Comparison of ENCODE assay signal across 10 mouse cellular contexts in genomic region chr4:85513288-85513687, GRCm38 (mm10). TPM values are rescaled to one million over a fixed set of nuclear protein-coding genes. Genes with fewer than 3 reads are reported as not detected.
A peak's percentile ranks its signal among the peaks of the same experiment; 100 is the strongest.
DNase-seq lines count a peak whose midpoint lies in the region; ATAC-seq and TF ChIP-seq lines count a peak whose summit lies in the region.
"Had no signal": no experiment of that assay in that cellular context is flagged by ENCODE, and none has a peak within 500 bp of the region (broad histone marks: within the 10 kb centered on the region; RNA-seq: fewer than 3 reads in every experiment).

No protein-coding gene starts in this region.

- H3K9ac ChIP-seq in kidney, embryonic 16.5 days (replicated peaks; ENCODE audit: low read length), result no peak overlapping the region

- peaks cover 40% of the 10 kb centered on the region for H3K27me3 ChIP-seq in heart, embryonic 10.5 days (ENCODE audit: insufficient read depth, poor library complexity, severe bottlenecking)
- peaks cover 12% of the 10 kb centered on the region; the same call in 1 of the 2 replicates for H3K27me3 ChIP-seq in kidney, embryonic 16.5 days (ENCODE audit: insufficient read depth, low read length)
- H3K27me3 ChIP-seq in testis, adult 2 months (ENCODE audit: control insufficient read depth, insufficient read depth, low read length), result no peaks in the 10 kb centered on the region

- no peak for TF ChIP-seq POLR2A in testis, adult 2 months (IDR thresholded peaks at IDR 0.05; ENCODE audit: control insufficient read depth, low read depth, low read length)

- intact Hi-C loops in left cerebral cortex, postnatal 4 days (cut with DNase I), result no loop called here

- no peak for TF ChIP-seq CTCF in testis, adult 2 months (IDR thresholded peaks at IDR 0.05; ENCODE audit: control insufficient read depth, insufficient read depth, insufficient replicate concordance, low read depth, low read length)

- H3K4me3 ChIP-seq in heart, embryonic 10.5 days, result peak overlapping the region; percentile 69; the same call in 1 of the 2 replicates
- H3K4me3 ChIP-seq in kidney, embryonic 16.5 days (ENCODE audit: low read length), result peak overlapping the region; percentile 58; the same call in 1 of the 2 replicates
- H3K4me3 ChIP-seq in testis, adult 2 months (ENCODE audit: control insufficient read depth, low read depth, low read length), result peak overlapping the region; percentile 66; the same call in 1 of the 2 replicates
- H3K4me3 ChIP-seq: myocyte had no signal

- H3K36me3 ChIP-seq in heart, embryonic 10.5 days, result no peaks in the 10 kb centered on the region
- H3K36me3 ChIP-seq in kidney, embryonic 16.5 days (ENCODE audit: insufficient read depth, low read length), result no peaks in the 10 kb centered on the region
- H3K36me3 ChIP-seq in testis, adult 2 months (ENCODE audit: control insufficient read depth, insufficient read depth, low read length), result no peaks in the 10 kb centered on the region

- no peaks in the 10 kb centered on the region for H3K9me3 ChIP-seq in heart, embryonic 10.5 days
- no peaks in the 10 kb centered on the region for H3K9me3 ChIP-seq in kidney, embryonic 16.5 days (ENCODE audit: low read length)

- ATAC-seq in kidney, embryonic 16.5 days (ENCODE audit: low FRiP score, low TSS enrichment), result no peak
- ATAC-seq in megakaryocyte progenitor cell, adult 5-6 weeks (replicated peaks; ENCODE audit: poor library complexity), result no peak

- H3K4me2 ChIP-seq in kidney, embryonic 16.5 days (replicated peaks; ENCODE audit: low read depth, low read length), result peak overlapping the region; percentile 99

- DNase-seq in left cerebral cortex, postnatal 4 days, result peak; percentile 11
- DNase-seq in left cerebral cortex, adult 9 months (ENCODE audit: low spot score in 2 of 2), result no peak
- DNase-seq in heart, embryonic 10.5 days (ENCODE audit: low spot score), result no peak
- DNase-seq in lung, postnatal 14 days, result peak; percentile 71
- no peak for DNase-seq in frontal cortex, postnatal 36 days (ENCODE audit: low spot score in 2 of 2)

- H3K27ac ChIP-seq in heart, embryonic 10.5 days, result no peak overlapping the region
- no peak overlapping the region for H3K27ac ChIP-seq in kidney, embryonic 16.5 days (ENCODE audit: low read length)
- H3K27ac ChIP-seq in testis, adult 2 months (ENCODE audit: control insufficient read depth, insufficient read depth, low read depth, low read length), result no peak overlapping the region

- H3K4me1 ChIP-seq in heart, embryonic 10.5 days, result peaks cover 18% of the 10 kb centered on the region
- 0 out of 2 replicates have a peak, but pooled peaks cover 3% of the 10 kb centered on the region for H3K4me1 ChIP-seq in kidney, embryonic 16.5 days (ENCODE audit: insufficient read depth, low read length)
- peaks cover 6% of the 10 kb centered on the region for H3K4me1 ChIP-seq in testis, adult 2 months (ENCODE audit: control insufficient read depth, insufficient read depth, low read length)

- WGBS in heart, embryonic 10.5 days, result 39% methylated on average over 7 of the region's 7 CpGs
- 42% methylated on average over 7 of the region's 7 CpGs for WGBS in kidney, embryonic 16.5 days

RNA-seq across cellular contexts. Expression of gene Adamtsl1, which starts 0.7 kb away (rescaled TPM):
- total RNA-seq in left cerebral cortex, postnatal 4 days (2021), result 10 to 100 TPM; 12.3 to 12.4 TPM
- polyA plus RNA-seq in heart, embryonic 10.5 days (2016; fragmentation: Nextera tagmentation; extraction: Ambion mirVana), result 4.7 and 7.3 TPM in 2 replicates
- 18.1 and 21.2 TPM in 2 replicates for polyA plus RNA-seq in kidney, embryonic 16.5 days (2015; fragmentation: Nextera tagmentation; extraction: Ambion mirVana)
- polyA plus RNA-seq in testis, adult 2 months (2012; rRNA removed), result 3.9 and 5.2 TPM in 2 replicates
- total RNA-seq in megakaryocyte progenitor cell, adult 5-6 weeks (2015), result not detected in 2 replicates
- not detected in 2 replicates for total RNA-seq in megakaryocyte progenitor cell, adult 5-6 weeks (2017)
- total RNA-seq: MEL had no signal

Comparison
In these comparisons a context has a peak if more than half of its experiments do, and no peak if none do; other contexts are left out.
1. DNase-seq: peak in left cerebral cortex, postnatal 4 days (single experiment) and lung, postnatal 14 days (single experiment); none in left cerebral cortex, adult 9 months (0 of 2), heart, embryonic 10.5 days (single experiment) and frontal cortex, postnatal 36 days (0 of 2).
2. Peak in every context shown above with its lines, with median percentiles within 50 percentile points of each other: H3K4me3 ChIP-seq.